Mouse (Mus musculus) adrenal gland, adult 8-10 months (tissue): ENCODE measurements around the gene Eps8. TPM values are rescaled to one million over a fixed set of nuclear protein-coding genes. Genes with fewer than 3 reads are reported as not detected.

ENCODE experiments used
- DNase-seq: peaks from one replicate; pipeline ENCODE4 v3.0.0; 2022
- total RNA-seq, 4 experiments: library from RNA; stranded (reverse); gene quantifications; 2 replicates each; pipeline ENCODE4 v1.2.4; 2022

The Eps8 gene
- total RNA-seq: 10 to 100 TPM; 26.3 to 56.6 (median 36.9) TPM

GRCm38 (mm10) chr6:137654776-137655175 is at the start of gene Eps8:
Gene Eps8, minus strand, starts transcription at chr6:137654876.
- DNase-seq: no peak

GRCm38 (mm10) chr6:137703431-137703830 is 48.8 kb upstream of the Eps8 start:
- DNase-seq: no peak

DNA sequence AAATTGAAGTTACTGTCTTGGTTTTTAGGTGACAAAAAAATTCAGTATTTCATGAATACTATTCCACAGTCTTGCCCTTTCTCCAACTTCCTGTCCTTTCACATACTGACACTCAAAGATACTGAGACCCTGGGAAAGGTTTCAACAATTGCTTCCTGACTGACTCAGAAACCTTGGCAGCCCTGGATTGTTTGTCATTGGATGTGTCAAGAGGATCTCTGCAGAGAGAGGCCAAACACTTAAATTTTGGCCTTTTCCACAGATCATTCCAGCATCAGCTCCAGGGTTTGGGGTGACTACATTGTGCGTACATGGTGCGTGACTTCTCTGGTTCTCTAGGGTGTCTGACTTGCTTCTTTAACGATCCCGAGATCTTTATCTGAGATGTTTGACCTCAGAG is 48.2 kb upstream of the Eps8 start:
- DNase-seq: peak; percentile 85

DNA sequence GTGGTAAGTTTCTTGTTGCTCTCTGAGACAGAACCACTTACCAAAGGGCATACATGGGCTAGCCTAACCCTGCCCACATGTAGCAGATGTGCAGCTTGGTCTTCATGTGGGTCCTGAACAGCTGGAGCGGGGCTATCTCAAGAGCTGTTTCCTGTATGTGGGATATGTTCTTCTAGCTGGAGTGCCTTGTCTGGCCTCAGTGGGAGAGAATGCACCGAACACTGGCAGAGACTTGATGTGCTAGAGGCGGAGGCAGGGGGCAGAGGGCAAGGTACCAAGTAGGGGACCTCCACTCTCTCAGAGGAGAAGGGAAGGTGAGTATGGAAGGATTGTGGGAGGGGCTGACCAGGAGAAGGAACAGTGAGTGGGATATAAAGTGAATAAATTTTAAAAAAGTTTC is 47.5 kb upstream of the Eps8 start:
- no peak for DNase-seq

GRCm38 (mm10) chr6:137699434-137699833 is 44.8 kb upstream of the Eps8 start:
- DNase-seq: no peak

GRCm38 (mm10) chr6:137696445-137697204 is 41.9 kb upstream of the Eps8 start:
- DNase-seq: no peak

DNA sequence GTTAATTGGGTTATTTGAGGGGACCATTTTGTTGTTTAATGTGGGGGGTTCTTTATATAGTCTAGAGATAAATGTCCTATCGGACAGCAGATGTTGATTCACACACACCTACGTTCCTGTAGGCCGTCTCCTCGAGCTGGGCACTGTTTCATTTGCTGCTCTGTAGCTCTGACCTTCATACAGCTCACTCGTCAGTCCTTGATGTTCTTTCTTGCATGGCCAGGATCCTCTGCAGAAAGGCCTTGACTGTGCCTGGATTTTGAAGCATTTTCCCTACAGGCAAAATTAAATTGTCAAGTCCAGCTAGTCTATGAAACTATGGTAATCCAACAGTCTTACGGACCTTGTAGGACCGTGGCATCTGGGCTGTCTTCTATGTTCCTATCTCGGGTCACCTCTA is 40.4 kb upstream of the Eps8 start:
- peak; percentile 60 for DNase-seq

DNA sequence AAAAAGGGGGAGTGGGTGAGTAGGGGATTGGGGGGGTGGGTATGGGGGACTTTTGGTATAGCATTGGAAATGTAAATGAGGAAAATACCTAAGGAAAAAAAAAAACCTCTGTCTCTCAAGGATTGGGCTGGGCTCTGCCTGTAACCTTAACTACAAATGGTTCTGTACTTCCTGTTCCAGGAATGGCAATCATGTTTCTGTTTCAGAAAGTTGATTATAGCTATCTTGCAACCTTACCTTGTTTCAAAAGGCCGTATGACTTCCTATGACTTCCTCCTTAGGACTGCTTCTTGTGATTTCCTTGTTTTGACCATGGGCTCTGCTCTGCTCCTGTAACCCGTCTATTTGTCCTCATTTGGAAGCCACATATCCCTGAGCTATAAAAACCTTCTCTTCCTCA is 39.6 kb upstream of the Eps8 start:
- DNase-seq: no peak

DNA sequence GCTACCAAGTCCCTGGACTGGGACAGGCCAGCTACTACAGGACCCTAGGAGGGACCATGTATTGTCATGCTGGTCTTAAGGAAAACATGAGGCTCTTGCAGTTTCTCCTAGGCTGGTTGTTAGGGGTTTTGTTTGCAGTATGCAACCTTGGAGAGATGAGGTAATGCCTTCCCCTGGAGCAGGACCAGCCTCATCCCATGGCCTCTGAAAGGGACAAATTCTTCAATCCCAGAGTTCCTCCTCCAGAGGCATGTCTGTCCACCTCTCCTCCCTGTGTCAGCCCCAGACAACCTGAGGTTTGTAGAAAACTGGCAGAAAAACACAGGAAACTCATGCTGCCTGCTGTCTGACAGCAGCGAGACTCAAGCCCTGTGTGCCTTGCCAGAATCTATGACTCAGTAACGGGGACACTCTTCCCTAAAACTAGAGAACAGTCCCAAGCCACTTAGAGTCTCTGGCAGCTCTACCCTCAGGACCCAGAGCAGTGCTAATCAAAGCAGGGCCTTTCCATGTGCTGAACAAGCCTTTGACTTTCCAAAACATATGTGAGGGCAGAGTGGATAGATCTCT is 36.0 kb upstream of the Eps8 start:
- DNase-seq: no peak

DNA sequence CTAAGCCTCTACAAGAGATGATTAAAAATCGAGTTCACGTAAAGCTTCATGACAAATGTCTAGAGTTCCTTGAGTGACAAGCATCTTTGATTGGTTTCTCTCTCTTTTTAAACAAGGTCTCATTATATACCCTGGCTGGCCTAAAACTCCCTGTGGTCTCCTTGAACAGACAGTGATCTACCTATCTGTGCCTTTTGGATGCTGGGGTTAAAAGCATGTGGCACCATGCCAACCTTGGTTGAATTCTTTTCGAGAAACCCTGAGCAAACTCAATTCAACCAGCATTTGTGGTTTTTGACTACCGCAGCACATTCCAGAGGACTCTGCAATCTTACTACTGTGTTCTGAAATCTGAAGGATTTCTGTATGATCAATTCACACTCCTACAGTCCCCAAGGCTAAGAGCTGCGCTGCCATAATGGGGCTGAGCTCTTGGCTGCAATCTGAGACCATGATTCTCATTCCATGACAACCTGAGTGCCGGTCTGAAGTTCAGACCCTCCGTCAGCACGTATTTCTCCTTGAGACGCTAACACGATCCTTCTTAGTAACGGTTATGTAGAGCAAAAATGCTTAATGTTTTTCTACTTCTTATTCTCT is 33.9 kb upstream of the Eps8 start:
- DNase-seq: no peak

GRCm38 (mm10) chr6:137688079-137688478 is 33.4 kb upstream of the Eps8 start:
- DNase-seq: no peak

DNA sequence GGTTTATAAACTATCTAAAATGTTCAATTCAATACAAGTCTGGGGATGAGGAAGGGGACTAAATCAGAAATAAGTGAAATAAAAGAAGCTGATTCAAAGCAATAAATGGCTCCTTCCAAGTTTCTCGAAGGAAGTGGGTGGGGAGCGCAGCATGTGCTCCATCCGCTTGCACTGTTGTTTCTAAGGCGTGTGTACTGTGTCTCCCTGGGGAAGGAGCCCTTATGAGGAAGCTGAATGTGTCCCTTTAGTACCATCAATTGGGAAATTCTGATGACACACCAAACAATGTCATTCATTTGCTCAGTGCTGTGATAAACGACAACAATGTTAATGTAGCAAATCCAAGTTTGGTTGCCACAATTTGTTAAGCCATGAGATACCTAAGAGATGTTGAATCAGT is 33.0 kb upstream of the Eps8 start:
- no peak for DNase-seq

- no peak for DNase-seq
Measured at GRCm38 (mm10) chr6:137682629-137683028, 28.0 kb upstream of the Eps8 start.

GRCm38 (mm10) chr6:137681000-137681399 is 26.3 kb upstream of the Eps8 start:
- no peak for DNase-seq

DNA sequence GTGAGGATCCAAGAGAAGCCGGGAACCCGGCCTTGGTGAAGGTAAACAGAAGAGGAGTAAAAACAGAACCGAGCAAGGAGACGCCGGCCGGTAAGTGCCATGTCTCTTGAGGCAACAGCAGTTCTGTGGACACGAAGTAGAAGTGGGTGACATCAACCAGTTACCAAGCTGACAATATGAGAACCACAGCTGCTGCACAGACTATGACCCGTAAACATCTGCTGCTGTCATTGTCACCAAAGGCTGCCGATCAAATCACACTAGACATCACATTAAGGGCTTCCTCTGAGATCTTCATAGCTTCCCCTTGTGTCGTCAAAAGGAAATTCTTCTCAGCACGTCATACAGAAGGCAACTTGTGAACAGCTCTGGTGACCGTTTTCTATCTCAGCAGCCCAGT is 21.9 kb upstream of the Eps8 start:
- no peak for DNase-seq

DNA sequence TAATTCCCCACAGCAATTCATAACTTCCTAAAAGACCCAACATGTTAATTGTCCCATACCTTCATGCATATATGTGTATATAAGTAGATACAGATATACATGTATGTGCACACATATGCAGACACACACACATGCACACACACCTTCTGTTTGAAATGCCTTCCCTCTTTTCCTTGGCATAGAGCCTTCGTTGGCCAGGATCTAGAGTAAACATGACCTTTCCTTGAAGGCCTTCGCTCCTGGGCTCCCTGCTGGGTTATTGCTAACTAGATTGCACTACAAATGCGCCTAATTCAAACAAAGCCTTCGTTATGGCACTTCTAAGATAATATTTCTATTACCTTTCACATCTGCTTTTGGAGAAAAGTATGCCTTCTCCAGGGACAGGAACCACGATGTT is 20.9 kb upstream of the Eps8 start:
- peak; percentile 38 for DNase-seq

- DNase-seq: no peak
Measured at GRCm38 (mm10) chr6:137673301-137673700, 18.6 kb upstream of the Eps8 start.

DNA sequence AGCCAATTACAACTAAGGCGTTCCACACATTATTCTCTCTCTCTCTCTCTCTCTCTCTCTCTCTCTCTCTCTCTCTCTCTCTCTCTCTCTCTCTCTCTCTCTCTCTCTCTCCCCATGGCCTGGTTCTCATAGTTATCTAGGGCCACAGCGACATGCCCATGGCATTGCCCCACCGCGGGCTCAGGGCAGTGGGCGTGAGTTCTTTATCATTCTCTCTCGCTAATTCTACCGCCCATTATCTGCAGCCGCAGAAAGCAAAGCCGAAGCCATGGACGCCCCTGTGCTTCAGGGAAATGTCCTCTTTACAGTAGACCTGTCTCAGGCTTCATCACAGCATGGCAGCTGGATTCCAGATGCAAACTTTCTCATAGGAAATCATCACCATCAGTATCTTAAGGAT is 16.9 kb upstream of the Eps8 start:
- DNase-seq: no peak

GRCm38 (mm10) chr6:137670820-137671219 is 16.1 kb upstream of the Eps8 start:
- no peak for DNase-seq

GRCm38 (mm10) chr6:137669876-137670275 is 15.2 kb upstream of the Eps8 start:
- no peak for DNase-seq

DNA sequence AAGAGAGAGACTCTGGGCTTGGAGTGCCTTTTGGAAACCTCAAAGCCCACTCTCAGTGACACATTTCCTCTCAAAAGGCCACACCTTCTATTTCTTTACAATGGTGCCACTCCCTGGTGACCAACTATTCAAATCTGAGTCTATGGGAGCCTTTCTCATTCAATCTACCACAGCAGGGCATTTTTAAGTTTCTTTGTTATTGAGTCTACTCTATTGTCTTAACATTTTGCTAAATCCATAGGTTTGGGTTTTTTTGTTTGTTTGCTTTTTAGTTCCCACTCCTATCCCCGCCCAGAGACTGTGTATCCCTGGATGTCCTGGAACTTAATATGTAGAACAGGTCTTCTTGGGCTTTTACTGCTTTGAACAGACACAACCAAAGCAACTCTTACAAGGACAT is 14.8 kb upstream of the Eps8 start:
- DNase-seq: no peak

DNA sequence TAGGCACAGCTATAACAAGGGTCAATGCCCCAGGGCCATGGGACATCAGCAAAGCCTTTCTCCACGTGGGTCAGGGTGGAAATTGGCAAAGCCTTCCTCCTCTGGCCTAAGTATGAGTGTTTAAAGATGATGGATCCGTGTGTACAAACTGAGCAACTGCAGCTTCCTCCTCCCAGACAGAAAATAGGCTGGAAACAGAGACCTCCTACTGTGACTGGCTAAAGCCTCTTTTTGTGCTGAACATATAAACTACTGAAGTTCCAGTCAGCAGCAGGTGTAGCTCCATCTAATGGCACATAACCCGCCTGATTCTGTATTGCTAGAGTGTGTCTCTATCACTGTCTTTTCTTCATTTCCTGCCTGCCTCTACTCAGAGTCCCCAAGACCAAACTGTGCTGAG is 13.7 kb upstream of the Eps8 start:
- no peak for DNase-seq

- DNase-seq: no peak
Measured at GRCm38 (mm10) chr6:137667665-137668064, 13.0 kb upstream of the Eps8 start.

GRCm38 (mm10) chr6:137664936-137665335 is 10.3 kb upstream of the Eps8 start:
- no peak for DNase-seq
